22 mouse cellular contexts compared by ENCODE assay signal in the genomic region with DNA sequence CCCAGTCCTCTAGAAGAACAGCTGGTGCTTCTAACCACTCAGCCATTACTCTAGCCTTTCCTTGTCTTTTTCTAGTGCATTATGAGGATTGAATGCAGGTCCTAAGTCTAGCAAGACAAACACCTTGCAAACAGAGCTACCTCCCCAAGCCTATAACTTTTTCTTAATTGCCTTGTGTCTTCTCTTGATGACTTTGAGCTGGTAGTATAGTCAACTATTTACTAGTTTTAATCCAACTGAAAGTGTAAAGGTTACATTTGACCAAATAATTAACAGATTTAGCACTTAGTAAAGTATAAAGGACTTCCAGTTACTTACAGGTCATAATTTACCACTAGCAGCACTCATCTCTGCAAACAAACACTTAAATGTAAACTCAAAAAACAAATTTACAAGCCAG.
"Had no signal": no experiment of that assay in that cellular context is flagged by ENCODE, and none has a peak within 500 bp of the region (broad histone marks: within the 10 kb centered on the region; RNA-seq: fewer than 3 reads in every experiment).

No protein-coding gene starts in this region.

- H3K36me3 ChIP-seq: heart, embryonic 13.5 days; heart, embryonic 15.5 days; hindbrain, embryonic 13.5 days; hindbrain, embryonic 15.5 days; limb, embryonic 13.5 days; limb, embryonic 15.5 days; liver, embryonic 12.5 days had no signal

- H3K4me2 ChIP-seq: heart, embryonic 11.5 days; heart, embryonic 13.5 days; heart, embryonic 15.5 days; hindbrain, embryonic 13.5 days; hindbrain, embryonic 15.5 days; limb, embryonic 13.5 days; limb, embryonic 15.5 days; liver, embryonic 12.5 days had no signal

- H3K9me3 ChIP-seq: heart, embryonic 13.5 days; heart, embryonic 15.5 days; hindbrain, embryonic 13.5 days; hindbrain, embryonic 15.5 days; limb, embryonic 13.5 days; limb, embryonic 15.5 days; liver, embryonic 12.5 days had no signal

- H3K9ac ChIP-seq: forebrain, postnatal 0 days; heart, embryonic 13.5 days; heart, embryonic 15.5 days; hindbrain, embryonic 13.5 days; hindbrain, embryonic 15.5 days; limb, embryonic 13.5 days; limb, embryonic 15.5 days; liver, embryonic 12.5 days; liver, embryonic 14.5 days had no signal

- DNase-seq: forebrain, postnatal 0 days; gastrocnemius, postnatal 14 days; gastrocnemius, postnatal 36 days; heart, adult 11 months; heart, adult 2 months; heart, postnatal 14 days; heart, postnatal 36 days; kidney, postnatal 14 days; layer of hippocampus, adult 9-11 months; layer of hippocampus, postnatal 36 days; left cerebral cortex, postnatal 4 days had no signal

- H3K4me1 ChIP-seq: hindbrain, embryonic 15.5 days; limb, embryonic 15.5 days had no signal

- H3K27me3 ChIP-seq: heart, embryonic 13.5 days; heart, embryonic 15.5 days; hindbrain, embryonic 13.5 days; hindbrain, embryonic 15.5 days; limb, embryonic 13.5 days; limb, embryonic 15.5 days; liver, embryonic 12.5 days had no signal

- H3K4me3 ChIP-seq: heart, adult 2 months; heart, embryonic 13.5 days; heart, embryonic 15.5 days; hindbrain, embryonic 13.5 days; hindbrain, embryonic 15.5 days; limb, embryonic 13.5 days; limb, embryonic 15.5 days; liver, embryonic 12.5 days had no signal

- ATAC-seq: forebrain, postnatal 0 days; hindbrain, postnatal 0 days; intestine, embryonic 16.5 days; liver, embryonic 12.5 days had no signal

- H3K27ac ChIP-seq: heart, adult 2 months; heart, embryonic 13.5 days; heart, embryonic 15.5 days; hindbrain, embryonic 13.5 days; hindbrain, embryonic 15.5 days; hindbrain, postnatal 0 days; limb, embryonic 13.5 days; limb, embryonic 15.5 days; liver, embryonic 12.5 days; liver, embryonic 14.5 days had no signal
